Mouse (Mus musculus) small intestine, adult 2 months (tissue): ENCODE measurements at regions not wholly inside any gene's neighbourhood (a gene's known extent, or its start where the extent isn't known, plus 50 kb on each side); places are given as distances from the start of the nearest gene placed in this dataset.

Experiments
- CTCF ChIP-seq: fragments of 200-500 bp; IDR thresholded peaks from 2 replicates; pipeline ENCODE4 v1.5.1; 2012; ENCODE audit warnings: low read depth, mild to moderate bottlenecking, control low read depth, inconsistent platforms, low read length, moderate library complexity, mixed read lengths; ENCODE audit not compliant: insufficient replicate concordance, insufficient read length; ENCODE audit errors: extremely low read depth
- POLR2A ChIP-seq: fragments of 200-500 bp; IDR thresholded peaks from 2 replicates; pipeline ENCODE4 v1.6.1; 2012; ENCODE audit warnings: low read depth, mild to moderate bottlenecking, control low read depth, inconsistent platforms, low read length, moderate library complexity

DNA sequence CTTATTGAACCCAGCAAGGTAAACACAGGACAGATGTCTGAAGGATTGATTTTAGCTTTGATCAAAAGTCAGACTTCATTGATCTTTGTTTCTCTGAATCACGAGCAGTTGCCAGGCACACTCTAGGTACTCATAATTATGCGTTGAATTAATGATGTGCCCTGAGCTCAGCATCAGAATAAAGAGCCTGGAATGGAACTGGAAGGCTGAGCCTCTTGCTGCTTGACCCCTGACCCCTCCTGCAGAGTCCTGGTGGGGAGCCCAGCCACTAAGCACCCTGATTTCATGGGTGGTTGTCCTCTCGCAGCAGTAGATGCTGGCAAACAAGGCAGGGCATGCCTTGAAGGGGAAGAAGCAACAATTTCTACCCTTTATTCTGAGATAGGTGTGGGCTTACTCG is 64.9 kb upstream of the Noct start:
- TF ChIP-seq POLR2A (no peak), CTCF (no peak)
